Comparison of ENCODE assay signal across 26 mouse cellular contexts in the genomic region with DNA sequence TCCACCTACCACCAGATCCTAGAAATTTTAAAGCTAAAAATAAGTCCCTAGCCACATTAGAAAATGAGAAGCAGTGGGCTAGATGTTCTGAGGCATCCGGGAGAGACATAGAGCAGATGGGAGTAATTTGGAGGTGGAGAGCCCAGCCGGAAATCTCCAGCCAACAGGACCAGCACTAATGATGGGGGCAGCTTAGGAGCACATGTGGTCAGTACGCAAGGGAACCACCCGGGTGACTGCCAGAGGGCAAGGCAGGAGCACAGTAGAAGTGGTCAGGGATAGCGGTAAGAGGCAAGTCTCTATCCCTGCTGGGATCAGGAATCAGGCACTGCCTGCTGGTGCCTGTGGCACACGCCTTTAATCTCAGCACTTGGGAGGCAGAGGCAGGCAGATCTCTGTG.
"Had no signal": no experiment of that assay in that cellular context is flagged by ENCODE, and none has a peak within 500 bp of the region (broad histone marks: within the 10 kb centered on the region; RNA-seq: fewer than 3 reads in every experiment).

No protein-coding gene starts in this region.

- H3K27me3 ChIP-seq: embryonic facial prominence, embryonic 13.5 days; embryonic facial prominence, embryonic 15.5 days; forebrain, embryonic 12.5 days; forebrain, embryonic 13.5 days; forebrain, embryonic 15.5 days had no signal

- H3K36me3 ChIP-seq: forebrain, embryonic 12.5 days; forebrain, embryonic 15.5 days had no signal

- H3K9me3 ChIP-seq: embryonic facial prominence, embryonic 13.5 days; embryonic facial prominence, embryonic 15.5 days; forebrain, embryonic 10.5 days; forebrain, embryonic 12.5 days; forebrain, embryonic 13.5 days; forebrain, embryonic 15.5 days had no signal

- ATAC-seq: forebrain, embryonic 13.5 days; forebrain, embryonic 14.5 days; forebrain, embryonic 15.5 days; forebrain, embryonic 16.5 days; forebrain, postnatal 0 days had no signal

- H3K4me1 ChIP-seq: forebrain, embryonic 12.5 days; forebrain, embryonic 13.5 days; forebrain, embryonic 15.5 days had no signal

- DNase-seq: cerebellum, adult 8-10 months; cerebellum, adult 9-10 months; cerebellum, adult 9-11 months; cerebellum, postnatal 10 days; cerebellum, postnatal 14 days; cerebellum, postnatal 25 days; cerebellum, postnatal 36 days; embryo, embryonic 11 days; forebrain, postnatal 0 days; gastrocnemius, adult 2 months; gastrocnemius, postnatal 10 days; gastrocnemius, postnatal 14 days; gastrocnemius, postnatal 25 days; gastrocnemius, postnatal 36 days; heart, adult 11 months; heart, adult 18-20 months; heart, adult 2 months had no signal

- H3K4me2 ChIP-seq: embryonic facial prominence, embryonic 13.5 days; embryonic facial prominence, embryonic 15.5 days; forebrain, embryonic 12.5 days; forebrain, embryonic 13.5 days; forebrain, embryonic 15.5 days had no signal

- H3K9ac ChIP-seq: embryonic facial prominence, embryonic 13.5 days; embryonic facial prominence, embryonic 15.5 days; forebrain, embryonic 12.5 days; forebrain, embryonic 13.5 days; forebrain, embryonic 15.5 days; forebrain, postnatal 0 days had no signal

- H3K27ac ChIP-seq: embryonic facial prominence, embryonic 13.5 days; embryonic facial prominence, embryonic 15.5 days; forebrain, embryonic 10.5 days; forebrain, embryonic 12.5 days; forebrain, embryonic 13.5 days; forebrain, embryonic 15.5 days; gastrocnemius, adult 2 months; heart, adult 2 months had no signal

- H3K4me3 ChIP-seq: embryonic facial prominence, embryonic 13.5 days; embryonic facial prominence, embryonic 15.5 days; erythroblast, embryonic 14.5 days; forebrain, embryonic 10.5 days; forebrain, embryonic 12.5 days; forebrain, embryonic 13.5 days; forebrain, embryonic 15.5 days; gastrocnemius, adult 2 months; heart, adult 2 months had no signal
